Mouse (Mus musculus) right cerebral cortex, adult 18-20 months (tissue): ENCODE results near the gene Mrps23.

Experiments used
- DNase-seq: peaks from one replicate; pipeline ENCODE4 v3.0.0; 2022; ENCODE audit warnings: mixed read lengths

The Mrps23 gene

DNA sequence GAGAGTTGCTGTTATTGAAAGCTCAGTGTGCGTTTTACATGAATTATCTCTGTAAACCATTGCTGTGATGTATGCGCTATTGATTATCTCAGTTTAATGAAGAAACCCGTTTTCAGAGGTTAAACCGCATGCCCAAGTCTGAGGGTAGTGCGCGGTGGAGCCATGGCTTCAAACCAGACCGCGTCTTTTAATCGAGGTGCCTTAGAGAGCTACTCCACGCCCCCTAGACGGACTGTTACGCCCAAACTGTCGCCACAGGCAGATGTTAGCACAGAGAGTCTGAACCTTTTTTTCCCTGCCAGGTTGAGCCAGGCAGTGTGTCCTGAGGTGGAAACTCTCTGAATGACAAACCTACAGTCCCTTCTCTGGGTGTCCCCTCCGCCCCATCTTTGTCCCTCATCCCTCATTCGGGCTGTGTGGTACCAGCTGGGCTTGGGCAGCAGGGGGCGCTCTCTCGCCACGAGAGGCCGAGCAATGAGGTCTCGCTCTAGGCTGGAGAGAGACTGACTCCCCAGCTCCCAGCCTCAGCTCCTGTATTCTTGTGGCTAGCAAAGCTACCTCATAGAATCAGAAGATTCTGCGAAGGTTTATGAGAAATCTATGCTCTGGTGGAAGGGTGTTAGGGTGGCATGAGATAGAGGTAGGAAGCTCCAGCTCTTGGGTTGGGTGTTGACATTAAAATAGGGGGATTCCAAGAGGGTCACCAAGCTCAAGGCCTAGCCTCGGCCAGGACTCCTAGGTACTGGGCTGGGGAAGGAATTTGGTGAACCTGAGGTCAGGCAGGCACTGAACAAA is 48.0 kb downstream of the Mrps23 start:
- peak; percentile 70 for DNase-seq

DNA sequence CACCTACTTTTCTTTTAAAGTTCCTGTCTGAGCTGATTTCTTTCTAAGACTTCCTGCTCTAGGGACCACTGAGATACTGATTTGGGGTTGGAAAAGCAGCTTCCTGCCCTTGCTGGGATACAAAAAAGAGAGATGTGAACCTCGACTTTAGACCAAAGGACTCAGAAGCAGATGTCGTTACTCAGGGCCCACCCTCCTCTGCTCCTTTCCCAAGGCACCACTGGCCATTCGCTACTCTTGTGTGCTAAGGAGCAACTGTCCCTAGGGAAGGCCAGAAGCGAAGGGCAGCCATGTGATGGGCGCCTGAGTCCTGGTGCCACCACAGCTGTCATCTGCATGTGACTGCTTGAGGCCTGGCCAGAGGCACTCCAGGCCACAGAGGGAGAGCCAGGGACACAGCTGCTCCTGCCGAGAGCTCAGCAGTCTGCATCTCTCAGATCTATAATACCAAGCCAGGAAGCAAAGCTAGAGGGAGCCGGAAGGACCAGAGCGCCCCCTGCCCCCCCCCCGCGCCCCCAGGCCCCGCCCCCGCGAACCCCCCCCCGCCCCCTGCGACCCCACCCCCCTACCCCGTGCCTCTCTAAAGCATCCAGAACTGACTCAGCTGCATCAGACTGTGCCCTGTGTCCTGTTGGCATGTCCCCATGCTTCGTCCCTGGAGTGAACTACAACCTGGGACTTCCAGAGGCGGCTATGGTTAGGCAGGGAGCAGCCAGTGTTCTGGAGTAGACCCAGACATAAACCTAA is 48.8 kb downstream of the Mrps23 start:
- DNase-seq, result peak; percentile 29

DNA sequence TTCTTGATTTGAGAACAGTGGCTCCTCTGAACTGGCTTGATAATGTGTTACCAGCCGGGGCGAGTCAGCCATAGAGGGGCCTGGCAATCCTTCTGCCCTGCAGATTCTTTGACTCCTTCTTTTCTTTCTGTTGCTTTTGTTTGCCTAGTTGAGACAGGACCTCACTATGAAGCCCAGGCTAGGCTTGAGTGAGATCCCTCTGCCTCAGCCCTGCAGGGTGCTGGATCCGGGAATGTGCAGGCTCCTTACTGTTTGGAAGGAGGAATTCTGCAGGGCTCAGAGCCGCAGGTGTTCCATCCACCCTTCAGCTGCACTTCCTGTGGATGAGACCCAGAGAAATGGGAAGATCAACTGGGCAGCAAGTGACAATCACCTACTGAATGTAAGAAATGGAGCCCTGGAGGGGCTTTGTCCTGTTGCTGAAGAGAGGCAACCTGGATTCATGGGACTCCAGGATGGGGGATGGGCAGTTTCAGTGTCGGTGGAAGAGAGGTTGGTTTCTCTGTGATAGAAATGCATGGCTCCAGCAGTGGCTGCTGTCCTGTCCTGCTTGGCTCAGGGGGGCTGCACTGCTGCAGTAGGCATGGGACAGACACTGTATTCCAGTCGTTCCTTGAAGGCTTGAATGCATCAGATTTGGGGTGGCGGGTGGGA is 49.5 kb downstream of the Mrps23 start:
- no peak for DNase-seq

DNA sequence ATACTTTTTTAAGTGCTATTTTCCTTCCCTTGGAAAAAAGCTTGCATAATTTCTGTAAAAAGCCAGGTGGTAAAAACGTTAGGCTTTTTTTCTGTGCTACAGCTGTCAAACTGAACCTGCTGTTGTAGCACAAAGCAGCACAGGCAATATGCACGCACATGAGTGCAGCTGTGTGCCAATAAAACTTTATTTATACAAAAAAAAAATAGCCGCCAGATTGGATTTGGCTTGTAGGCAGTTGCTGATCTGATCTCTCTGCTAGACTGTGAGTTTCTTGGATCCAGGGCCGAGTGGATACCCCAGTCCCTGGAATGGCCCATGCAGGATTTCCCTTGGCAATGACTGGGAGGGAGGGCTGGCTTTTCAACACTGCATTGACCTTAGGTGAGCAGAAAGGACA is 53.5 kb downstream of the Mrps23 start:
- no peak for DNase-seq

DNA sequence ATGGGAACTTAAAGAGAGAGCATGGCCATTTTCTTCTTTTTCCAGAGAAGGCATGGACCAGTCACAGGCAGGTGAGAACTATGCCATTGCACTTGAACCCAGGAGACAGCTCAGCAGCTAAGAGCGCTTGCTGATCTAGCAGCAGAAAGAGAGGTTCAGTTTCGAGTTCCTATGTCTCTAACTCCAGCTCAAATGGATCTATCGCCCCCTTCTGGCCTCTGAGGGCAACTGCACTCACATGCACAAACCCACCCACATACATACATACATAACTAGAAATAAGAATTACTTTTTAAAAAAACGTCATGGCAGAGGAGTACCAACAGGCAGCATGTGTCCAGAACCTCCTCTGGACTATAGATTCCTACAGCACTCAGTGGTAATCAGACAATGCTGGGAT is 54.0 kb downstream of the Mrps23 start:
- no peak for DNase-seq

DNA sequence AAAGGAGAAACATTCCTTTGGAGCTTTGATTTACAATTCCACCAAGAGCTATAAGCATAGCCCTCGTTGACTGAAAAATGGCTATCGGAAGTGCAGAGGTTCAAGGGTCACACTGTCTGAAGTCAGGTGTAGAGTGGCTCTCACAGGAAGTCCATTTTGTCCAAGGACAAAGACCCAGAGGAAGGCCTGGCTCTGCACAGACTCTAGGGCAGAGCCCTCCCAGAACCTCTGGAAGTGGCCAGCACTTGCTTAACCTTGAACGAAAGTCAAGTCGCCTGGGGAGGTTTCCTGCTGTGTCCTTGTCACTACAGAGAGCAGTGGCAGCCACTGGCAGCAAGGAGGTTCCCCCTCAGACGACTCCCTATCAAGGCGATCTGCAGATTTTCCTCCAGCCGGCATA is 56.3 kb downstream of the Mrps23 start:
- no peak for DNase-seq
